Mouse (Mus musculus) heart, adult 18-20 months (tissue): Measurements from ENCODE around the gene Knl1. TPM values are rescaled to one million over a fixed set of nuclear protein-coding genes. Genes with fewer than 3 reads are reported as not detected.

Source experiments
- DNase-seq, 2 experiments: peaks; one replicate each; pipeline ENCODE4 v3.0.0; 2021 to 2022; ENCODE audit warnings: mixed read lengths in 1 of 2
- total RNA-seq, 2 experiments: library from RNA; stranded (reverse); gene quantifications; 2 replicates each; pipeline ENCODE4 v1.2.3; 2021

Knl1 gene
- total RNA-seq, 2 experiments from 2014 or later = 0.30 to 0.80 TPM

DNA sequence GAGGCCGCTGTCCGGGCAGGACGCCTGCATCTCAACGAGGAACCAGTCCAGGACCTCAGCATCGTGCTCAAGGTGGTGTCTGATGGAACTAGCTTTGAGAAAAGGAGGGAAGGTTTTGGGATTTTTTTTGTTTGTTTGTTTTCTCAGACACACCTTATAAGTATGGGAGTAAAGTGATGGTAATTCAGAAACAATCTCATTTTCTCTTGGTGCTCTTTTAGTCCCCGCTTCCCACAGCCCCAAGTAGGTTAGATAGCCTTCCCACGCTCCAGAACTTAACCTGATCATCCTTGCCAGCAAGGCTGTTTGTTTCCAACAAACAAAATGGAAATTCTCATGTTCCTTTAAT is 11.5 kb upstream of the Knl1 start:
- DNase-seq = no peak

DNA sequence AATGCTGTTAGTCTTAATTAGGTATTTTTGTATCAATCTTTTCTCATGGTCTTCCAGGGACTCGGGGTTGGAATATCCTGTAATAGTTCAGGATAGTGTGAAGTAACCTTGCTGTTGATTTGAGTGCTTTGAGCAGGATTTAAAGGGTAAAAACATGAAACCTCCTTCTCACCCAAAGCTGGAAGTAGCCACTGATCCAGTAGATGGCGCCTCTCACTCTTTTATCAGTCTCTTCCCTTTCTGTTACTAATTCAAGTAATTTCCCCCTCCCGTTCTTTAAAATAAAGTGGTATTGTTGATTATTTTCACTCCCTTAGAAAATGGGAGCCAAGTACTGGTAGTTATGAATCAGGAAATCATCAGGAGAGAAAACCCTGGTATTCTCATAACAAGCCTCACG is 6.0 kb upstream of the Knl1 start:
- peak in 1 of 2 experiments; percentile 30 for DNase-seq

DNA sequence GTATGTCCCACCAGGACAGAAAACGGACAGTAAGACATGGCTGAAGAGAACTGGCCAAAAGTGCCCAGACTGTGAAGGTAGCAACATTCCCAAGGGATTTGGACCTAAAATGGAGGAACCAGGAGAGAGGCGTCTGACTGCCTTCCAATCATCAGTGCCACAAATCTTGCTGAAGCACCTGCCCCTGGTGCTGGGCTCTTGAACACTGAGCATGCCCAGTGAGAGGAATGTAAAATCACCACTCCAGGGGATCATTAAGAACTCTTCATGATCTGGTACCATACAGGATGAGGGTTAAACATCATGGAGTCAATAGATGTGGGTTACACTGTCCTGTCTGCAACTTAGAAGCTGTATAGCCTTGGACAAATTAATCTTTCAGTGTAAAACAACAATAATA is 1.8 kb upstream of the Knl1 start:
- DNase-seq = no peak

DNA sequence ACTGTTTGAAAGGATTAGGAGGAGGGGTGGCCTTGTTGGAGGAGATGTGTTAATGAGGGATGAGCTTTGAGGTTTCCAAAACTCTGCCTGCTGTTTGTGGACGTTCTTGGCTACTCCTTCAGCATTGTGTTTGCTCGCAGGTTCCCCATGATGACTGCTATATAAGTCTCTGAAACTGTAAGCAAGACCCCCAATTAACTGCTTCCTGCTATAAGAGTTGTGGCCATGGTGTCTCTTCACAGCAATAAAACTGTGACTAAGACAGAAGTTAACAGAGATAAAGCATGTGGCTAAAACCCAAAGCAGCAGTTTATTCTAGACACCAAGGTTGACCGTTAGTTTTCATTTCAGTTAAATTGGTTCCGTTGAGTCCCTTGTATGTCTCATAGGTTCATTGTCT is 930 bp downstream of the Knl1 start:
- DNase-seq = no peak

DNA sequence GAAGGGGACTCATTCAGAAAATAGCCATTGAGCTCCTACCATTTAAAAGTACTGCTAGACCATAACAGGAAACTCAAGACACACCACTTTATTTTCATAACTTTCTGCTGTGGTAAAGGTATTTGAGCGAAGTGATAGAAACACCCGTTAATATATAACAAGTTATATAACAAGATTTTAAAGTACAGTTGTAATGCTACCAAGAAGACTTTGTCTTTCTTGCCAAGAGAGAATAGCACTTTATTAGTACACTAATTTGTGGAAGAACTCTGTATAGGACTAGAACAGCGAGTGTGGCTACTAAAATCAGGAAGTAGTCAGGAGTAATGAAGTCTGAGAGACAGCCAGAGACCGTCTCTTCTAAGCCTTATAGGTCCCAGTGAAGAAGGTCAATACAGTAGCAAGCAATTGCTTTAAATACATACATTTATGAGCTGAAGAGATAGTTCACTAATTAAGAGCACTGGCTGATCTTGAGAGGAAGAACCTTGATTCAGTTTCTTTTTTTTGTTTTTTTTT is 3.3 kb downstream of the Knl1 start:
- DNase-seq = no peak

DNA sequence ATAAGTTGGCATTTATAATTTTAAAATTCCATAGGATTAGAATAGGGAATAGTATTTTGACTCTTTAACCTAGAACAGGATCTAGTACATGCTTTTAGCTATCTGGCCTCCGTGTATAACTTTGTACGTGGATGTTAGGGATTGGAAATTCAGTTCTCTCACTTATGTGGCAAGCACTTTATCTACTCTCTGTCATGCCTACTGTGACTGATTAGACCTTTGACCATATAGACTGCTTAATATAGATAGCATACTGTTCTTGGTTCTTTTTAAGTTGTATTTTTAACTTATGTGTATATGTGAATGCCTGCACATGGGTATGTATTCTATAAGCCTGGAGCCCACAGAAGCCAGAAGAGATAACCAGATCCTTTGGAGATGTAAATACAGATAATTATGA is 13.2 kb downstream of the Knl1 start:
- no peak for DNase-seq

DNA sequence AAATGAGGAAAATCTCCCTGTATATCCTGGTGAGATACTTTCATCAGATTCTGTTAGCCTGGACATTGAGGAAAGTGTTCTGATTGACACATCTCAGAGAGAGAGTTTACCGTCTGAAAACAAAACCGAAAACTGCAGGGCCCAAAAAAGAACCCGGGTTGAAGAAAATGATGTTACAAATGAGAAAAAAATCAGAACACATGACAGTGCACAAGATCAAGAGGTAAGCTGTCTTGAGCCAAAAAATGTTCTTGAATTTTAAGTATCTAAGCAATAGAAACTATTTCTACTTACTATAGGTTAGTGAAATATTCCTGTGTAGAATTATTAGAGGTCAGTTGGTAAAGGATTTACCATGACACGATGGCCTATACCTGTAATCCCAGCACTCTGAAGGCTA is 25.5 kb downstream of the Knl1 start:
- no peak for DNase-seq

DNA sequence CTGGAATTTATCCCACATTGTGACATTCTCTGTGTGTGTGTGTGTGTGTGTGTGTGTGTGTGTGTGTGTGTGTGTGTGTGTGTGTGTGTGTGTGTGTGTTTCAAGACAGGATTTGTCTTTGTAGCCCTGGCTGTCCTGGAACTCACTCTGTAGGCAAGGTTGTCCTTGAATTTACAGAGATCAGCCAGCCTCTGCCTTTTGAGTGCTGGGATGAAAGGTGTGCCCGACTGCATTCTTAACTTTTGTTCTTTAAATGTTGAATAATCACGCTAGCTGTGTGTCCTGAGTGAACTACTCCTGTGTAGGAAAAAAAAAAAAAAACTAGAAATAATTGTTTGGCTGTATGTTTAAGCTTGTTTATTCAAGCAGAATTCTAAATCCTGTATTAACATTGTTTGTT is 39.2 kb downstream of the Knl1 start:
- DNase-seq = no peak

DNA sequence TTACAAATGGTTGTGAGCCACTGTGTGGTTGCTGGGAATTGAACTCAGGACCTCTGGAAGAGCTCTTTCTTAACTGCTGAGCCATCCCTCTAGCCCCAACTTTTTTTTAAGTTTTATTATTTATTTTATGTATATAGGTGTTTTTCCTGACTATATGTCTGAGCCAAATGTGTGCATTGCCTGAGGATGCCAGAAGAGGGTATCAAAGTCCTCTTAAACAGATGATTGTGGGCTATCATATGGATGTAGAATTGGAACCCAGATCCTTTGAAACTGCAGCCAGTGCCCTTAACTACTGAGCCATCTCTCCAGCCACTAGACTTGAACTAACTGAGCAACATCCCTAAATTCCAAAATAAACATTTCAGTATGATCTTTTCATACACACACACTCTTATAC is 54.6 kb downstream of the Knl1 start:
- DNase-seq = no peak

DNA sequence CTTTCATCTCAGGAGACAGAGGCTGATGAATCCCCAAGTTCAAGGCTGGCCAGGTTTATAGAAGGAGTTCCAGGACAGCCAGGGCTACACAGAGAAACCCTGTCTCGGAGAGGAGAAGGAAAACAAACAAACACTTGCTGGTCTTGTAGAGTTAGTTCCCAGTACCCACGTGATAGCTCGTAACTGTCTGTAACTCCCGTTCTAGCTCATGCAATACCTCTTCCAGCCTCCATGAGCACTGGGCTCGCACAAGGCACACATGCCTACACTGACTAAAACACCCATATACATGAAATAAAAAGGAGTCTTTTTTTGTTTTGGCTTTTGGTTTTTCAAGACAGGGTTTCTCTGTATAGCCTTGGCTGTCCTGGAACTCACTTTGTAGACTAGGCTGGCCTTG is 59.7 kb downstream of the Knl1 start:
- DNase-seq = no peak

DNA sequence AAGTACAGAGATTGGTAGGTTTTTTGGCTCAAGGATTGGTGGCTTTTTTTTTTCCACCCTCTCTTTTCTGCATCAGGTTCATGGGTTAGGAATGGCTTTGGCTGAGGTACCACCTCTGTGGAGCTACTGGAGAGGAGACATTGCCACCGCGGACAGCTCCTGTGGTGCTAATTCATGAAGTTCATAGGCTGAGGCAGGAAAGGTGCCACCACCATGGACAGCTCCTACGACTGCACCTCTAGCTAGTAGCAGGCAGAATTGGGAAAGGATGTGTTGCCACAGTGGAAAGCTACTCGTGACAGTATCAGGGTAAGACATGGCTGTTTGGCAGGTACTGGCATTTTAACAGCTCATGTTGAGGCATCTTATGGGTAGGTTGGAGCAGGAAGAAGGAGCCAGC is 61.6 kb downstream of the Knl1 start:
- peak; percentile 14 to 56 for DNase-seq

DNA sequence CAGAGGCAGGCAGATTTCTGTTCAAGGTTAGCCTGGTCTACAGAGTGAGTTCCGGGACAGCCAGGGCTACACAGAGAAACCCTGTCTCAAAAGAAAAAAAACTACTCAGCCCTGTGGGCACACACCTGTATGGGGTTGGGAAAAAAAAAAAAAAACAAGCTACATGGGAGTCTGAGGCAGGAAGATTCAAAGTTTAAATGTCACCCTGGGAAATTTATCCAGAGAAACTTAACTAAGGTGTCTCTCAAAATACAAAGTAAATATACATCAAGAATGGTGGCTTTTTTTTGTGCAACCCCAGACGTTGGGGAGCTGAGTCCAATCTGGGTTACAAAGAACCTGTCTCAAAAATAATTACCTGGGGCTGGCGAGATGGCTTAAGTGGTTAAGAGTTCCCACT is 64.1 kb downstream of the Knl1 start:
- no peak for DNase-seq

DNA sequence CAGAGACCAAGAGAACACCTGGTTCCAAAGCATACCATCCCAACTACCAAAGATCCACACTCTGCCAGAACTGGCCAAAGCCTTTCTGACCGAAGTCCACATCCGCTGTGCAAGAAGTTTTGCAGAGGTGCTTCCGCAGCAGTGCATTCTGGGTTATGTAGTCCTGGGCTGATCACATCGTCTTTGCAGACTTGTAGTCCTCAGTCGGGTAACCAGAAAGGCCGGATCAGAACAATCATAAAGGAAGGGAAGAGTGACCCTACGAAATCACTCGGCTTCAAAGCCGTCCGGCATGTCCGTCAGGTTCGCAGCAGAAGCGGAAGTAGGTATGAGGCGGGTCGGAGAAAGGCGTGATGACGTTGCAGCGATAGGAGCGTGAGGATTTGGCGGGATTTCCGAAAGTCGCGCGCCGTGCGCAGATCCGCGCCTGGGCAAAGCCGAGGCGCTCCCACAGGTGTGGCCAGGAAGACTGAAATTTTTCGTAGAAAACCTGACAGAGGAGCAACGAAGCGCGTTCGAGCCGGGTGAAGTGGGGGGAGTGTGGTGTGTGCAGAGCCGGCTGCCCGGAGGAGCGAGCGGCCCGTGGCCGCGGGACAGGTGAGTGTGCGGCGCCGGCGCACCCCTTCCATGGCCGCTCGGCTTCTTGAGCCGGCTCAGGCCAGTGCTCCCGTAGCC is 65.7 kb downstream of the Knl1 start, which contains the start of gene Rad51:
Rad51 (plus strand) TSS at position 356 of the 675 bp plus-strand sequence.
- peak; percentile 90 to 93 for DNase-seq

DNA sequence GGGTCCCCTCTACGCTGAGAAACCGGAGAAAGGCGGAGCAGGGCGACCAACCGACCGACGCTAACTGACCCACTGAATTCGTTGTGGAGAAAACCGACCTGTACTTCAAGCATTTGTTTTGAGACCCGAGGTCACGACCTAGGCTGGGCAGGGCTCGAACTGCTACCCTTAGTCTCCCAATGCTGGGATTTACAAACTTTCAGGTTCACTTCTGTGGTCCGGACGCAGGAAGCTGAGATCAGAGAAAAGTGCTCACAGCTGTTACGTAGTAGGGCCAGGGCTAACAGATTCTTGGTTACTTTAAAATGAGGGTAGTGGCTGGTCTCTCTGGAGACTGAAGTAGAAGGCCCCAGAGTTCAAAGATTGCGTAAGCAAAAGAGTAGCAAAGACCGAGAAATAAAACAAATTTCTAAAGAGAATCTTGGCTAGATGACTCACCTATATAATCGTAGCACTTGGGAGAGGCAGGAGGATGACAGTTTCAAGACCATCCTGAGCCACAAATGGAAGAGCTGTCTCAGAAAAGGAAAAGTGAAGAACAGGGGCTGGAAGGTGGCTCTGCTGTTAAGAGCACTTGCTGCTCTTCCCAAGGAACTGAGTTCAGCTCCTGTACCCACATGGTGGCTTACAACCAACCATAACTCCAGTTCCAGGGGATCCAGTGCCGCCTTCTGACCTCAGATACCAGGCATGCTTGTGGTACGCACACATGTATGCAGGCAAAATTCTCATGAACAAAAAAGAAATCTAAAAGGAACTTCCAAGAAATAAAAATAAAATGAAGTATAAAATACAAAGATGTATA is 66.4 kb downstream of the Knl1 start:
- no peak for DNase-seq

DNA sequence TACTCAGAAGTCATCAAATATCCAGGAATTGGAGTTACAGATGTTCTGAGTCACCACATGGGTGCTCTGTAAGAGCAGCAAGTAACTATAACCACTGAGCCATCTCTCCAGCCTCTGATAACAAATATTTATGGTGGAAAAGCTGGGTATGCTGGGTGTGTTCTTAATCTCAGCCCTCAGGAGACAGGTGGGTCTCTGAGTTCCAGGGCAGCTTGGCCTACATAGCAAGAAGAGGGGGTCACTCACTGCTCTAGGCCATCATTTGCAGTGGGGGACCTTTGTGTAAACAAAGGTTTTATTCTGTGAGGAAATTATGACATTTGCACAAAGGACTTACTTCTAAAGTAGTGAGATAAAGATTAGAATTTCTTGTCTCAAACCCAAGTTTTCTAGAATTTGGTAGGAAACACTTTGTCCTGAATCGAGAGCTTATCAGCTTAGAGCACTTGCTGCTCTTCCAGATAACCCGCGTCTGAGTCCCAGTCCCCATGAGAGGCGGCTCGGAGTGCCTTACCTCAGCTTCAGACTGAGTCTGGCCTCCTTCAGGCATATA is 89.5 kb downstream of the Knl1 start:
- no peak for DNase-seq

DNA sequence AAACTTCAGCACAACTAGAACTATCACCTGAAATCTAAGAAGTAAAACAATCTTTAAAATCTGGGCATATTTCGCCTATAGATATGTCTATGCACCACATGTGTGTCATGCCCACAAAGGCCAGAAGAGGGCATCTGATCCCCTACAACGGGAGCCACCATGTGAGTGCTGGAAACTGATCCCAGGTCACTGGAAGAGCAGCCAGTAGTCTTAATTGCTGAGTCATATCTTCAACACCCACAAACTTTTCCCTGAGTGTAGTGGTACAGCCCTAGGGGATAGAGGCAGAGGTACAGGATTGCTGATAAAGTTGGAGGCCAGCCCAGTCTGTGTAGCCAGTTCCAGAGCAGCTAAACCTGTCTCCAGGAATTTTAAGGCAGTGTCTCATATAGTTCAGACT is 98.3 kb downstream of the Knl1 start:
- DNase-seq = no peak

DNA sequence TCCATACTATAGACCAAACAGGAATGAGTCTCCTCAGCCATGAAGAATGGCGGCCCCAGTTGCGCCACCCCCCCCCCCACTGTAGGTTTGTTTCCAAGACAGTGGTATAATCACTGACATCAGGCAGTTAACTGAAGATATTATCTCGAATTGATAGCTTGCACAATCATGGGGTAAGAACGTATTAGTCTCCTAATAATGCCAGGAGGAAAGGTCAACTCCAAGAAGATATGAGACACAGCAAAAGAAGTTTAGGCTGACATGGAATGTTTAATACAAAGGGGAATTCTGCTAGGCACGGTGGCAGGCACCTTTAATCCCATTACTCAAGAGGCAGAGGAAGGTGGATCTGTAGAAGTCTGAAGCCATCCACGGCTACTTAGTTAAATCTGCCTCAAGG is 99.5 kb downstream of the Knl1 start:
- no peak for DNase-seq

DNA sequence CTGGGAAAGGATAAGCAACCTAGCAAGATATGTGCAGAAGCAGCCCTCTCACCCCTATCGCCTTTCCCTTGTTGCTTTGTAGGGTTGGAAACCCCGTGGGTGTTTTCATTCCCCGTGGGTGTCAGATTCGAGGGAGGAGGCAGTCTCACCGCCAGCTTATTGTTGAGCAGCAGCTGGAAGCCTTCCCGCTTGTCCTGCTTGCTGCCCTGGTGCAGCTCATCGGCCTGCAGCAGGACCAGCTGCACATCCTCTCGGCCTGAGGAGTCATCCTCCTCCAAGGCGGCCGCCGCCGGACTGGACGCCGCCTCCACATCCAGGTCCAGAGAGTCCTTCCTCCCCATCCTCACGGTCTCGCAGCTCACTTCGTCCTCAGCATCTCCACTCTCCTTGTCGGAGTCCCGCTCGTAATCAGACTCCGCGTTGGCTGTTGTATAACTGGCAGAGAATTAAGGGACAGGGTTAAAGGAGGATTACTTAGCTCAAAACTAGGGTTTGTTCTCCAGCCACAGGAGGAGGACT is 100.3 kb downstream of the Knl1 start:
- DNase-seq = peak; percentile 4 to 13

DNA sequence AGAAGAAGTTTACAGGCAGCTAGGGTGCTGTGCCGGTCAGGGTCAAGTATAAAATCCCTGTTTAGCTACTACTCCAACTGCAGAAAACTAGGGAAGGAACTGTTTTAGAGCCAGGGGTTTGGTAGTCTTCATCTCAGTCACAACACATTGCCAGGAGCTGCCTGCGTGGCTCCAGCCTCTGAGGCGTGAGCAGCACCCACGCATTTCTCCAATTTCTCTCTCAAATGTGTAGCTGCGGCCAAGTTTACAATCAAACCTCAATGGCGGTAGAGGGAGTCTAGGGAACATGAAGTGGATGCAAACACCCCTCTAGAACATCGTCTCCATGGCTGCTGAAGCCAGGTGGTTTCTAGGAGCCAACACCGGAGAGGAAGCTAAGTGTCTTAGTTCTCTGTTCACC is 100.9 kb downstream of the Knl1 start:
- DNase-seq = no peak

DNA sequence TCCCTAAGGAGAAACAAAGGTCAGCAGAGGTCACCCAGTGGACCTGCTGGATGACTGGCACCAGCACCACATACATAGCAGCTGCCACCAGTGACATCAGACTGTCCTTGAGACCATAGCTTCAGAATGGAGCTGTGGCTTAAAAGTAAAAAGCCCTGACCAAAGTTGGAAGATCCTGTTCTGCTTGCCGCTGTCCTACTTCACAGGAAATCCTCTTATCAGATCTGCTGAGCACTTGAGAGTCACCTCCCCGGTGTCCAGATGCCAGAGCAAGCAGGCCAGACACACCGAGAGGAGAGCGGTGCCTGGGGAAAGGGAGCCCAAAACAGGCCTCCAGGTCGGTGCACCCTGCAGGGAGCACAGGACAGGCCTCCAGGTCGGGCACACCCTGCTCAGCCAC is 105.3 kb downstream of the Knl1 start:
- no peak for DNase-seq

DNA sequence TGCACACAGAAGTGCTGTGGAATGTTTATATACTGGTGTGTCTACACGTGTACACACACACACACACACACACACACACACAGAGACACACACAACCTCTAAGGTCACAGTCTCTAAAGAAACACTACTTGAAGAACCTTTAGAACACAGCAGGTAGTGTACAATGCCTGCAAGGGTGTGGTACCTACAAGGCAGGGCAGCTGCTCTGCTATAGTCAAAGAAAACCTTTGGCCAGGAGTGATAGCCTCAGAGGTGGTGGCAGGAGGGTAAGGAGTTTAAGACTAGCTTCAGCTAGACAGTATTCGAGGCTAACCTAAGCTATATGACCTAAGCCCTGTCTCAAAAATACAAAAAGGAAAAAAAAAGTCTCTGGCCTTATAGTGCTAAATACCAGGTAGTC is 107.8 kb downstream of the Knl1 start:
- DNase-seq = no peak
